Mouse (Mus musculus) lung, postnatal 0 days (tissue): ENCODE results near the gene Ephb2.

ENCODE experiments used
- CTCF ChIP-seq: IDR thresholded peaks from 2 replicates; pipeline ENCODE4 v1.5.1; 2016; ENCODE audit warnings: antibody characterized with exemption, mild to moderate bottlenecking
- EP300 ChIP-seq: IDR thresholded peaks from 2 replicates; pipeline ENCODE4 v1.6.1; 2016; ENCODE audit warnings: antibody characterized with exemption, mild to moderate bottlenecking, control low read depth

DNA sequence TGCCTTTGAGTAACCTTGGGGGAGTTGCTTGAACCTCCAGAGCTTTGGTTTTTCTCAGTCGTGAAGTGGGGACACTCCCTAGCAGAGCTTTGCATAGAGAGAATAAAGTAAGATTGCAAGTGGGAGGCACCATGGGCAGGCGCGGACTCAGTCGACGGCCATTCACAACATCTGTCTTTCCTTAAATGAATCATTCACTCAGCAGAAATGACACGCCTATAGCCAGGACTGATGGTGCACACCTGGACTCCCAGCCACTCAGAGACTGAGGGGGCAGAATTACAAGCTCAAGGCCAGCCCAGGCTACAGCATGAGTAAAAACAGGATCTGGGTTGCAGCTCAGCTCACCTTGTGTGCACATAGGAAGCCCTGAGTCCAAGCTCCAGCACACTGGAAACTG lies 121.3 kb downstream of the Ephb2 start:
- no peak for TF ChIP-seq CTCF
- no peak for TF ChIP-seq EP300
